ENCODE assay signal across 28 mouse cellular contexts in genomic region chr4:136193571-136193970, GRCm38 (mm10). TPM values are rescaled to one million over a fixed set of nuclear protein-coding genes. Genes with fewer than 3 reads are reported as not detected.
A peak's percentile ranks its signal among the peaks of the same experiment; 100 is the strongest.
DNase-seq lines count a peak whose midpoint lies in the region; ATAC-seq and TF ChIP-seq lines count a peak whose summit lies in the region.
"Had no signal": no experiment of that assay in that cellular context is flagged by ENCODE, and none has a peak within 500 bp of the region (broad histone marks: within the 10 kb centered on the region; RNA-seq: fewer than 3 reads in every experiment).

No protein-coding gene starts in this region.

- peak overlapping the region; percentile 3; the same call in 1 of the 2 replicates for H3K27ac ChIP-seq in liver, embryonic 12.5 days
- H3K27ac ChIP-seq in liver, embryonic 11.5 days (ENCODE audit: low read depth, low read length): no peak overlapping the region
- H3K27ac ChIP-seq in liver, embryonic 15.5 days (replicated peaks): peak overlapping the region; percentile 39
- H3K27ac ChIP-seq: forebrain, embryonic 10.5 days; forebrain, embryonic 13.5 days; heart, adult 2 months; hindbrain, embryonic 10.5 days; hindbrain, embryonic 13.5 days had no signal

- H3K27me3 ChIP-seq in liver, embryonic 12.5 days (replicated peaks): no peaks in the 10 kb centered on the region; the same call in 1 of the 2 replicates
- no peaks in the 10 kb centered on the region for H3K27me3 ChIP-seq in liver, embryonic 11.5 days (replicated peaks; ENCODE audit: control insufficient read depth, insufficient read depth, low read length)
- no peaks in the 10 kb centered on the region for H3K27me3 ChIP-seq in E14TG2a.4 (ENCODE audit: insufficient read depth, low read length)
- no peaks in the 10 kb centered on the region for H3K27me3 ChIP-seq in liver, embryonic 15.5 days
- H3K27me3 ChIP-seq: CH12.LX; forebrain, embryonic 13.5 days; hindbrain, embryonic 13.5 days; Patski had no signal

- H3K4me3 ChIP-seq in liver, embryonic 12.5 days: no peak overlapping the region
- no peak overlapping the region for H3K4me3 ChIP-seq in liver, embryonic 11.5 days (ENCODE audit: low read depth, low read length)
- H3K4me3 ChIP-seq in E14TG2a.4 (replicated peaks; ENCODE audit: low read length): peak overlapping the region; percentile 39
- no peak overlapping the region for H3K4me3 ChIP-seq in liver, embryonic 15.5 days (replicated peaks)
- H3K4me3 ChIP-seq: forebrain, embryonic 10.5 days; forebrain, embryonic 13.5 days; heart, adult 2 months; hindbrain, embryonic 10.5 days; hindbrain, embryonic 13.5 days had no signal

- ATAC-seq in liver, embryonic 12.5 days: no peak
- no peak for ATAC-seq in liver, embryonic 11.5 days (replicated peaks; ENCODE audit: low FRiP score)
- no peak for ATAC-seq in liver, embryonic 15.5 days (ENCODE audit: insufficient read depth)
- ATAC-seq in activated CD4-positive, CD25-positive, alpha-beta regulatory T cell, adult 4 months: no peak
- ATAC-seq: forebrain, embryonic 13.5 days; forebrain, embryonic 16.5 days; hindbrain, embryonic 16.5 days; Patski had no signal

- no peak for DNase-seq in liver, embryonic 11.5 days (ENCODE audit: low spot score)
- DNase-seq in ES-CJ7 (ENCODE audit: low read depth, low spot score): peak; percentile 86
- no peak for DNase-seq in layer of hippocampus, adult 8-10 months (ENCODE audit: low spot score in 2 of 2)
- DNase-seq: adrenal gland, postnatal 10 days; adrenal gland, postnatal 36 days; B cell, adult 2 months; cerebellum, adult 18-20 months; cerebellum, adult 9-10 months; cerebellum, postnatal 14 days; gastrocnemius, postnatal 10 days; gastrocnemius, postnatal 36 days; heart, adult 2 months; heart, postnatal 36 days had no signal

- H3K4me1 ChIP-seq in liver, embryonic 12.5 days: peaks cover 54% of the 10 kb centered on the region
- peaks cover 16% of the 10 kb centered on the region; the same call in 1 of the 2 replicates for H3K4me1 ChIP-seq in liver, embryonic 11.5 days (replicated peaks; ENCODE audit: control insufficient read depth, insufficient read depth, low read length)
- peaks cover 79% of the 10 kb centered on the region for H3K4me1 ChIP-seq in E14TG2a.4 (replicated peaks; ENCODE audit: low read depth, low read length)
- peaks cover 81% of the 10 kb centered on the region for H3K4me1 ChIP-seq in liver, embryonic 15.5 days (replicated peaks)
- H3K4me1 ChIP-seq: forebrain, embryonic 13.5 days; hindbrain, embryonic 13.5 days had no signal

- H3K9me3 ChIP-seq in liver, embryonic 12.5 days (replicated peaks): no peaks in the 10 kb centered on the region
- H3K9me3 ChIP-seq in liver, embryonic 11.5 days (ENCODE audit: control insufficient read depth, low read length): no peaks in the 10 kb centered on the region
- H3K9me3 ChIP-seq in E14TG2a.4 (ENCODE audit: low read length): no peaks in the 10 kb centered on the region
- H3K9me3 ChIP-seq in liver, embryonic 15.5 days (replicated peaks): no peaks in the 10 kb centered on the region
- H3K9me3 ChIP-seq: forebrain, embryonic 10.5 days; forebrain, embryonic 13.5 days; G1E; hindbrain, embryonic 10.5 days; hindbrain, embryonic 13.5 days had no signal

- WGBS in liver, embryonic 12.5 days (ENCODE audit: insufficient replicate concordance): 81% methylated on average over 3 of the region's 3 CpGs
- WGBS in liver, embryonic 11.5 days: 86% methylated on average over 3 of the region's 3 CpGs
- WGBS in liver, embryonic 15.5 days (ENCODE audit: insufficient replicate concordance): 94% methylated on average over 3 of the region's 3 CpGs

- no peak overlapping the region for H3K9ac ChIP-seq in liver, embryonic 12.5 days
- H3K9ac ChIP-seq in liver, embryonic 11.5 days (ENCODE audit: low read depth, low read length): no peak overlapping the region
- H3K9ac ChIP-seq in liver, embryonic 15.5 days: no peak overlapping the region
- H3K9ac ChIP-seq: forebrain, embryonic 13.5 days; hindbrain, embryonic 13.5 days had no signal

- TF ChIP-seq CTCF in E14TG2a.4 (conservative IDR thresholded peaks at IDR 0.05; ENCODE audit: low read length): no peak

- H3K4me2 ChIP-seq in liver, embryonic 12.5 days: no peak overlapping the region
- no peak overlapping the region for H3K4me2 ChIP-seq in liver, embryonic 11.5 days
- no peak overlapping the region for H3K4me2 ChIP-seq in liver, embryonic 15.5 days
- H3K4me2 ChIP-seq: forebrain, embryonic 13.5 days; heart, embryonic 11.5 days; hindbrain, embryonic 13.5 days had no signal

- peaks cover 80% of the 10 kb centered on the region for H3K36me3 ChIP-seq in liver, embryonic 12.5 days
- H3K36me3 ChIP-seq in liver, embryonic 11.5 days (ENCODE audit: control insufficient read depth, insufficient read depth, low read length): peaks cover 10% of the 10 kb centered on the region; the same call in 1 of the 2 replicates
- H3K36me3 ChIP-seq in E14TG2a.4 (ENCODE audit: insufficient read depth, low read length): peaks cover 62% of the 10 kb centered on the region
- H3K36me3 ChIP-seq in liver, embryonic 15.5 days (replicated peaks): peaks cover 83% of the 10 kb centered on the region
- H3K36me3 ChIP-seq: hindbrain, embryonic 13.5 days had no signal

RNA-seq across cellular contexts. Expression of gene Asap3, which starts 12.6 kb away (rescaled TPM):
- 1.5 and 1.9 TPM in 2 replicates for polyA plus RNA-seq in liver, embryonic 12.5 days (2016; fragmentation: Nextera tagmentation; extraction: Ambion mirVana)
- 1.8 and 2.9 TPM in 2 replicates for polyA plus RNA-seq in liver, embryonic 11.5 days (2014; fragmentation: Nextera tagmentation; extraction: Ambion mirVana)
- 2.5 and 3.0 TPM in 2 replicates for polyA plus RNA-seq in liver, embryonic 15.5 days (2015; fragmentation: Nextera tagmentation; extraction: Ambion mirVana)
- 1 to 10 TPM; 2.5 to 6.3 (median 4.6) TPM for total RNA-seq in layer of hippocampus, adult 8-10 months (2022)
- under 1 TPM in 1 of 2 experiments, not detected in 1; 0.25 TPM for polyA plus RNA-seq in activated CD4-positive, CD25-positive, alpha-beta regulatory T cell, adult 4 months (2017; shearing (Covaris generic))
- total RNA-seq: granulocyte monocyte progenitor cell, adult 5-6 weeks had no signal

RNA-seq across cellular contexts. Expression of gene E2f2, which starts 21.4 kb away (rescaled TPM):
- 63.4 and 69.1 TPM in 2 replicates for polyA plus RNA-seq in liver, embryonic 12.5 days (2016; fragmentation: Nextera tagmentation; extraction: Ambion mirVana)
- 9.0 and 9.2 TPM in 2 replicates for polyA plus RNA-seq in liver, embryonic 11.5 days (2014; fragmentation: Nextera tagmentation; extraction: Ambion mirVana)
- polyA plus RNA-seq in liver, embryonic 15.5 days (2015; fragmentation: Nextera tagmentation; extraction: Ambion mirVana): 85.3 and 95.6 TPM in 2 replicates
- 1 to 10 TPM in 2 of 4 experiments, under 1 TPM in 2; 0.57 to 1.2 (median 0.98) TPM for total RNA-seq in layer of hippocampus, adult 8-10 months (2022)
- polyA plus RNA-seq in activated CD4-positive, CD25-positive, alpha-beta regulatory T cell, adult 4 months (2017; shearing (Covaris generic)): 10 to 100 TPM; 22.0 to 34.6 TPM

RNA-seq across cellular contexts. Expression of gene Id3, which starts 50.3 kb away (rescaled TPM):
- 80.9 and 88.1 TPM in 2 replicates for polyA plus RNA-seq in liver, embryonic 12.5 days (2016; fragmentation: Nextera tagmentation; extraction: Ambion mirVana)
- polyA plus RNA-seq in liver, embryonic 11.5 days (2014; fragmentation: Nextera tagmentation; extraction: Ambion mirVana): 191 and 200 TPM in 2 replicates
- 41.3 and 42.6 TPM in 2 replicates for polyA plus RNA-seq in liver, embryonic 15.5 days (2015; fragmentation: Nextera tagmentation; extraction: Ambion mirVana)
- 10 to 100 TPM; 40.5 to 59.5 (median 48.7) TPM for total RNA-seq in layer of hippocampus, adult 8-10 months (2022)
- polyA plus RNA-seq in activated CD4-positive, CD25-positive, alpha-beta regulatory T cell, adult 4 months (2017; shearing (Covaris generic)): 100 to 1,000 TPM; 281 to 355 TPM
- total RNA-seq: granulocyte monocyte progenitor cell, adult 5-6 weeks had no signal
- polyA plus RNA-seq: G1E had no signal

RNA-seq across cellular contexts. Expression of gene Tcea3, which starts 54.0 kb away (rescaled TPM):
- polyA plus RNA-seq in liver, embryonic 12.5 days (2016; fragmentation: Nextera tagmentation; extraction: Ambion mirVana): 9.8 and 11.1 TPM in 2 replicates
- polyA plus RNA-seq in liver, embryonic 11.5 days (2014; fragmentation: Nextera tagmentation; extraction: Ambion mirVana): 16.4 and 17.3 TPM in 2 replicates
- 19.2 and 20.9 TPM in 2 replicates for polyA plus RNA-seq in liver, embryonic 15.5 days (2015; fragmentation: Nextera tagmentation; extraction: Ambion mirVana)
- total RNA-seq in layer of hippocampus, adult 8-10 months (2022): under 1 TPM in 3 of 4 experiments, not detected in 1; 0.45 to 0.94 (median 0.64) TPM
- under 1 TPM in 1 of 2 experiments, not detected in 1; 0.58 TPM for polyA plus RNA-seq in activated CD4-positive, CD25-positive, alpha-beta regulatory T cell, adult 4 months (2017; shearing (Covaris generic))
- total RNA-seq: CH12.LX; granulocyte monocyte progenitor cell, adult 5-6 weeks had no signal
- polyA plus RNA-seq: G1E had no signal
